Mouse (Mus musculus) hindbrain, embryonic 10.5 days (tissue): ENCODE data around the gene Tbc1d9. TPM values are rescaled to one million over a fixed set of nuclear protein-coding genes. Genes with fewer than 3 reads are reported as not detected.

Experiments used
- DNase-seq: peaks from one replicate; pipeline ENCODE4 v3.0.0-alpha.2; 2017; ENCODE audit warnings: low spot score
- H3K27ac ChIP-seq: fragments of 300-500 bp; sonication (generic); 2 replicates; pipeline ENCODE4 v1.5.1; 2016; ENCODE audit warnings: mild to moderate bottlenecking, moderate library complexity
- H3K27me3 ChIP-seq: fragments of 300-500 bp; sonication (generic); 2 replicates; pipeline ENCODE4 v1.6.1; 2016; ENCODE audit warnings: mild to moderate bottlenecking; ENCODE audit not compliant: poor library complexity, insufficient read depth, severe bottlenecking
- H3K36me3 ChIP-seq: fragments of 300-500 bp; sonication (generic); 2 replicates; pipeline ENCODE4 v1.6.1; 2016; ENCODE audit warnings: mild to moderate bottlenecking, moderate library complexity
- H3K4me1 ChIP-seq: fragments of 300-500 bp; sonication (generic); replicated peaks from 2 replicates; pipeline ENCODE4 v1.6.1; 2016; ENCODE audit warnings: mild to moderate bottlenecking
- H3K4me3 ChIP-seq: fragments of 300-500 bp; sonication (generic); 2 replicates; pipeline ENCODE4 v1.5.1; 2016; ENCODE audit warnings: mild to moderate bottlenecking, moderate library complexity
- H3K9me3 ChIP-seq: fragments of 300-500 bp; sonication (generic); 2 replicates; pipeline ENCODE4 v1.6.1; 2016; ENCODE audit warnings: mild to moderate bottlenecking, moderate library complexity
- WGBS: fragments of 180-500 bp; shearing (Covaris S2); methylation state at CpG from one replicate; pipeline ENCODE4 v1.1.7; 2016; 5-methylcytosine and 5-hydroxymethylcytosine counted together
- polyA plus RNA-seq: library from polyadenylated mRNA; unstranded; fragments of >200 nt; fragmentation: Nextera tagmentation; extraction: Ambion mirVana; gene quantifications from 2 replicates; pipeline ENCODE4 v1.2.1, GENCODE M21; 2016

The Tbc1d9 gene
- polyA plus RNA-seq, 1 experiment from 2014 or later: 8.3 TPM

DNA sequence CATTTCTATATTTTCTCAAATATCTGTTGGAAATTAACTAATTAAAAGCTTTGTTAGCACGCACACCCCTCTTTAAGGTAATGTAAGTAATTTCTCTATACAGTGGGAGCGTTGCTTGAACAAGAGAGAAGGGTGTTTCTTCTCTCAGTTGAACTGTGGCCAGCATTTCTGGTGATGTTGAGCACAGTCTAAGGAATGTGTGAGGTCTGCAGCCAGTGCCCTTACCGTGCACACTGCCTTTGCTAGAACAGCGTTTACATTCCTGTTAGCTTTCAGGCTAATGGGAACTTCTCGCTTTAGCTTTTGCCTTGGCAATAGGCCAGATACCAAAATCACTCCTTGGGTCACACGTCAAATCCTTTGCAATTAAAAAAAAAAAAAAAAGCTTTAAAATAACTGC lies 21.2 kb downstream of the Tbc1d9 start:
- no peak for DNase-seq
- Histone ChIP-seq H3K9me3 (no peaks in the 10 kb centered on the region), H3K27me3 (no peaks in the 10 kb centered on the region), H3K36me3 (no peaks in the 10 kb centered on the region), H3K4me1 (peaks cover 21% of the 10 kb centered on the region), H3K27ac (no peak overlapping the region), H3K4me3 (no peak overlapping the region)
- 82% methylated on average over 6 of the region's 6 CpGs for WGBS

DNA sequence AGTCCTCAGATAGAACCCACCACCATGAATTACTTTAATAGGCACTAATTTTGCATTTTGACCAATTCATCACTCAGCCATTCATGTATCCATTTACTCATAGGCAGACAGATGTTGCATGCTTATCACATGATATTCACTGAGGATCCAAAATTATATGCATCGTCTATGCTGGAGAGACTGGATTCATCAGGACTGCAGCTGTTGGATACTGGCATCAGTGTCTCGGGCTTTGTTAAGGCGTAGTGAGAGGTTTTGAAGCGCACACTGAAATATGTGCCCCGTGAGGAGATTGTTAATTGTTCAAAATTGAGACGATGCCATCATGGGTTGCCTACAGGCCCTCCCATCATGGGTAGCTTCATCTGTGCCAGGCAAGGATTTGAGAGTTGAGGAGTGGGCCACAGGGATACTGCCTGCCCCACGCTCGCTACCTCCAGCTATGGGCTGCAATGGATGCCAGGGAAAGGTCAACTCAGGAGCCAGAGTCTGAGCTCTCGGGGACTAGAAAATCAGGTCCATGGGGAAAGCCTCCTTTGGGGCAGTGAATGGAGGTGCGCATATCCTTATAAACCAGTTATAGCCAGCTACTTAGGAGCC lies 22.3 kb downstream of the Tbc1d9 start:
- Histone ChIP-seq H3K27me3 (no peaks in the 10 kb centered on the region), H3K36me3 (no peaks in the 10 kb centered on the region), H3K9me3 (no peaks in the 10 kb centered on the region), H3K27ac (no peak overlapping the region), H3K4me3 (no peak overlapping the region), H3K4me1 (peaks cover 17% of the 10 kb centered on the region)
- 93% methylated on average over 10 of the region's 10 CpGs for WGBS
- no peak for DNase-seq

DNA sequence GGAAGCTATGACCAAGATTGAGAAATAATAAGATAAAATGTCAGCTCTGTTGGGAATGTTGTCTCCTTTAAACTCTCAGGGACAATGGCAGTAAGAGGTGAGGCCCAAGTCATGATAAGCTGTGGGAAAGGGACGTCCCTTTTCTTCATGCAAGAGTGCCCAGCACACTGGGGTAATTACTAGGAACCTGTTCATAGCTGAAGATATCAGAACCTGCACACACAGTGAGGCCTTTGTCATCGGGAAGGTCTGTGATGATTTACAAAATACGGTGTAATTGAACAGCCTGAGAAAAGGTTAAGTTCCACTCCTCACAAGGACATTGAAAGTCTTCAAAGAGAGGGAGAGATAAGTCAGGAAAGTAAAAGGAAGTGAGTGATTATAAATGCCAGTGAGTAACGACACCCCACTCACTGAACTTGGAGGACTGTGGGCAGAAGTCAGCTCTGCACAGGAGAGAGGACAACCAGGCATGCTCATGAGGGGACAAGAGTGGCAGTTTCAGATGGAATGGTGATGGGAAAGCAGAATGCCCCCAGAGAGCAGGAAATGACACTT lies 24.5 kb downstream of the Tbc1d9 start:
- H3K4me1 ChIP-seq: peaks cover 7% of the 10 kb centered on the region; the same call in 1 of the 2 replicates
- no peak for DNase-seq
- H3K36me3 ChIP-seq: no peaks in the 10 kb centered on the region
- 80% methylated on average over 4 of the region's 4 CpGs for WGBS
- no peak overlapping the region for H3K27ac ChIP-seq
- no peaks in the 10 kb centered on the region for H3K27me3 ChIP-seq
- H3K4me3 ChIP-seq: no peak overlapping the region
- H3K9me3 ChIP-seq: no peaks in the 10 kb centered on the region

DNA sequence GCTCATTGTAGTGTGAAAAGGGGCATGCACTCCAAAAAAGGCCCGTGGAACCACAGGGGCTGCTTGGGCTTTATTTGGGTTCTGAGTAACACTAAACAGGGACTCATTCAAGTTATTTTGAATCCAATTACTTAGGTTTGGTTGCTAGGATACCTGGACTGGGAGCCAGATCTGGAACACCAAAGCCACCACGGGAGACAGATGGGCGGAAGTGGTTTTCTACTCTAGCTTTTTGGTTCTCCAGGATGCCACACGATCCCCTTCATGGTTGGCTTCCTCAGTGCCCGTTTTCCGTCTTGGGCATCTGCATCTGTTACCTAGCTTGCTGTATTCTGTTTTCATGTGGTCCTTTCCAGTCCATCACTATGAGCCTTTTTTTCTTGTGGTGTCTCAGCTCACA lies 30.9 kb downstream of the Tbc1d9 start:
- Histone ChIP-seq H3K4me3 (no peak overlapping the region), H3K36me3 (no peaks in the 10 kb centered on the region), H3K4me1 (peaks cover 18% of the 10 kb centered on the region), H3K27me3 (no peaks in the 10 kb centered on the region), H3K9me3 (no peaks in the 10 kb centered on the region), H3K27ac (no peak overlapping the region)
- 76% methylated on average over 6 of the region's 6 CpGs for WGBS
- no peak for DNase-seq

DNA sequence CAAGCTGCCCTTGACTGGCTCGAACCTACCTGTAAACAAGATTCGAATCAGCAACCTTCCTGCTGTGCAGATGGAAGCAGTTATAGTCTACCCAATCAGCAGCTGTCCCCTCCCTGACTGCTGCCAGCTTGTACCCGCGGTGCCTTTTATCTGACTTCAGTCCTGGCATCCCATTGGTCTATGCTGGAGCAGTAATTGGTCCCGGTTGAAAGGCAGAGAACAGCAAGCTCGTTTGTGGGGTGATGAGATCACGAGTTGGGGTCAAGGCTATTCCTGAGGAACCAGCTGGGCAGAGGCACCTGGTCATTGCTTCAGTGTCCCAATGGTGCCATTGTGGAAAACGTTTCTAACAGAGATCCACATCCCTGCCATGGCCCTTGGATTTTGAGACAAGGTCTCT lies 34.6 kb downstream of the Tbc1d9 start:
- Histone ChIP-seq H3K27me3 (no peaks in the 10 kb centered on the region), H3K4me3 (no peak overlapping the region), H3K4me1 (peaks cover 21% of the 10 kb centered on the region), H3K9me3 (no peaks in the 10 kb centered on the region), H3K36me3 (no peaks in the 10 kb centered on the region), H3K27ac (no peak overlapping the region)
- DNase-seq: no peak
- 84% methylated on average over 8 of the region's 8 CpGs for WGBS

DNA sequence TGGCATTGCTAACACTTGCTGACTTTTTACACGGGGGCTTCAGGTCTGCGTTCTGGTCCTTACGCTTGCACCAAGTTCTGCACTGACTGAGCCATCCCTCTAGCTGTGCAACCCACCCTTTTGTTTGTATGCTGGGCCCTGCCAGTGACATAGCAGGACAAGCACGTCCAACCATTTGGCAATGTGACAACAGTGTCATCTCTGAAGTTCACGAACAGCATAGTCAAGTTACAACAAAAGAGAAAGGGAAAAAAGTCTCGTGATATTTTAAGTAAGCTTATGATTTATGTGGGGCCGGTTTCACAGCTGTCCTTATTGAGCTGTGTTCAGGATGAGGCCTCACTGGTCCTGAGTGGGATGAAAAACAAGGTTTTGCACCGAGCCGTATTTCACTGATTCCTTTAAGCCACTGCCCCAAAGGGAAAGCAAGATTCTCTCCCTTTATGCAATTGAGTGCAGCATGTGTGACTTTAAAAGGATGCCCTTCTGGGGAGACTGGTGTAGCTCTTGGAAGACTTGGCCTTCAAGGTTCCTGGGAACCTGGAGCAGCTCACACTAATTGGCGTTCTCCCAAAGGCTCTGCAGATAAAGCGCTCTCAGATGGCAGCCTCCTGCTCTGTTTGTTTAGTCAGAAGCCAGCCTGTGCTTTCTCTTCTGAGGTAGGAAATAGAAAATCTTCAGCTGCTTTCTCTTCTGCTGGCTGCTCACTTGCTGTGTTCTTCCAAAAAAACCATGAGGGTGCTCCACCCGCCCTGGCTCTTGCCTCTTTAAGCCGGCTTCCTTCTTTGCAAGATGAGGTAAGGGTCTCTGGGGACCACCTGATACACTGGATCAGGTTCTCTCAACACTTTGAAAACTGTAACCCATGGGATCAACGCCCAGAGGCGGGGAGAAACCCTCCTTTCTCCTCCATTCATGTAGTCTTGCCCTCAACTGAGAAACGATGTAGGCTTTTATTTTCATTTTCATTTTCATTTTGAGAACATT lies 35.3 kb downstream of the Tbc1d9 start:
- DNase-seq: no peak
- Histone ChIP-seq H3K36me3 (no peaks in the 10 kb centered on the region), H3K4me1 (peaks cover 21% of the 10 kb centered on the region), H3K27me3 (no peaks in the 10 kb centered on the region), H3K4me3 (no peak overlapping the region), H3K27ac (no peak overlapping the region), H3K9me3 (no peaks in the 10 kb centered on the region)
- WGBS: 87% methylated on average over 16 of the region's 16 CpGs

DNA sequence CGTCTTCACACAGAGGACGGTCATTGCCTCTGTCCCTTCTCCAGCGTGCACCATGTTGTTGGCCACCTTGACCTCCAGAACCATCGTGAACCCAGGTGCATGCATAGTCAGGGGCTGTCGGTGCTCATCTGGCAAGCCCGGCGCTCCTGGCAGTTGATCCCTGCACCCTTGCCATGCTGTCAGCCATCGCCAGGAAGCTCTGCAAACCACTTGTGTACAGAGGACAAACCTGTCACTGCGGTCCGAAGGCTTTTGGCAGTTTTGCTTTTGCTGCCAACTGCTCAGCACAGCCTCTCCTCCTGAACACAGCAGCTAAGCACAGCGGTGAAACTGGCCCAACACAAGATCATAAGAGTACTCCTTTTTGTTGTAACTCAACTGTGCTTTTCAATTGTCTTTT lies 37.8 kb downstream of the Tbc1d9 start:
- H3K4me3 ChIP-seq: no peak overlapping the region
- no peaks in the 10 kb centered on the region for H3K36me3 ChIP-seq
- H3K27me3 ChIP-seq: no peaks in the 10 kb centered on the region
- no peaks in the 10 kb centered on the region for H3K9me3 ChIP-seq
- no peak overlapping the region for H3K27ac ChIP-seq
- WGBS: 95% methylated on average over 11 of the region's 11 CpGs
- DNase-seq: no peak
- 0 out of 2 replicates have a peak, but pooled peaks cover 16% of the 10 kb centered on the region for H3K4me1 ChIP-seq

DNA sequence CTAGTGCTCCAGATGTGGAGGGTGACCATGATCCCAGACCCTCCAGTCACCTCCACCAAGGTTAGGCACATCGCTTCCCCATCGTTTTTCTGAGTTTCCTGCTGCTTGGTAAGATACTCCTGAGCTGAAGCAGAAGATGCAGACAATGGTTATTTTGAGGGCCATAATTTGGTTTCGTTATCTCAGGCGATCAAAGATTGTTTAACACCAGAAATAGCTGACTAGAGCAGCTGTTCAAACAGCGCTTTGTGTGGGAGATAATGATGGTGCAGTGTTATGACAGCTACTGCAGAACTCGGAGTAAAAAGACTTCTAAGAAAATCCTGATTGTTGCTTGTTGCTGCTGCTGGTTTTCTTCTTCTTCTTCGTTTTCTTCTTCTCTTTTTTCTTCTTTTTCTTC lies 40.8 kb downstream of the Tbc1d9 start:
- 86% methylated on average over 7 of the region's 7 CpGs for WGBS
- Histone ChIP-seq H3K9me3 (no peaks in the 10 kb centered on the region), H3K36me3 (peaks cover 8% of the 10 kb centered on the region; the same call in 1 of the 2 replicates), H3K4me3 (no peak overlapping the region), H3K27ac (no peak overlapping the region), H3K27me3 (no peaks in the 10 kb centered on the region), H3K4me1 (0 out of 2 replicates have a peak, but pooled peaks cover 3% of the 10 kb centered on the region)
- no peak for DNase-seq

DNA sequence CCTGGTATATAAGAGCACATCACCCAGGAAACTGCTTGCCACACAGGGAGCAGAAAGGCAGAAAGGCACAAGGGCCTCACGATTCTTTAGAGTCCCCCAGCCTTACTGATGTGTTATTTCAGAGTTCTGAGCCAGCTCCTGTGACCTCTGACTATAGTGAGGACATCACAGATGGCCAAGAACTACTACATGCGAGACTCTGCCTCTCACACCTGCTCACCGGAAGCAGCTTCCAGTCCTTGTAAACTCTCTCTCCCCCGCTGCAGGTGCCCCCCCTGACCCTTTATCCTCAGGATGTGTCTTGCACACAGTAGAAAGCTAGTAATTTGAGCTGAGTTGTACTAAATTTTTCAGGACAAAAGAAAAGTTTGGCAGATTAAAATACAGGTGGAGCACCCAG lies 44.4 kb downstream of the Tbc1d9 start:
- WGBS: 86% methylated on average over 4 of the region's 4 CpGs
- no peak overlapping the region for H3K27ac ChIP-seq
- H3K36me3 ChIP-seq: peaks cover 29% of the 10 kb centered on the region
- no peaks in the 10 kb centered on the region for H3K27me3 ChIP-seq
- H3K4me3 ChIP-seq: no peak overlapping the region
- no peak for DNase-seq
- H3K9me3 ChIP-seq: no peaks in the 10 kb centered on the region
- no peaks in the 10 kb centered on the region for H3K4me1 ChIP-seq

DNA sequence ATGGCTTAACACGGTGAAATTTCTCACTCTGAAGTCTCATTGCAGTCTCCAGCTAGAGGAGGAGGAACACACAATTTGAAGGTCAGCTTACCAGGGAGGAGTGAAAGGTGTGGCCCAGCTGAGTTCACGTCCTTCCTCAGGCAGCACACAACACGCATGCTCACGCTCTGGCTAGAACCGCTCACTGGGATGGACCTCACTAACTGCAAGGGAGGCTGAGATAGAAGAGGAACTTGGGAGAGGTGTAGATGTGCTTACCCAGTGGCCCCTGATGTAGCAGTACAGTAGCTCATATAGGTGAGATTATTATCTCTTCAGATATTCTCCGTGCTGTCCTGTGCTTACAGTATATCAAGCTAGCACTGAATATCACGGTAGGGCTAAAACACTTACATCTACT lies 45.5 kb downstream of the Tbc1d9 start:
- no peak overlapping the region for H3K4me3 ChIP-seq
- no peaks in the 10 kb centered on the region for H3K27me3 ChIP-seq
- no peak overlapping the region for H3K27ac ChIP-seq
- 0 out of 2 replicates have a peak, but pooled peaks cover 6% of the 10 kb centered on the region for H3K4me1 ChIP-seq
- WGBS: 95% methylated on average over 7 of the region's 7 CpGs
- no peak for DNase-seq
- H3K9me3 ChIP-seq: no peaks in the 10 kb centered on the region
- H3K36me3 ChIP-seq: peaks cover 29% of the 10 kb centered on the region

DNA sequence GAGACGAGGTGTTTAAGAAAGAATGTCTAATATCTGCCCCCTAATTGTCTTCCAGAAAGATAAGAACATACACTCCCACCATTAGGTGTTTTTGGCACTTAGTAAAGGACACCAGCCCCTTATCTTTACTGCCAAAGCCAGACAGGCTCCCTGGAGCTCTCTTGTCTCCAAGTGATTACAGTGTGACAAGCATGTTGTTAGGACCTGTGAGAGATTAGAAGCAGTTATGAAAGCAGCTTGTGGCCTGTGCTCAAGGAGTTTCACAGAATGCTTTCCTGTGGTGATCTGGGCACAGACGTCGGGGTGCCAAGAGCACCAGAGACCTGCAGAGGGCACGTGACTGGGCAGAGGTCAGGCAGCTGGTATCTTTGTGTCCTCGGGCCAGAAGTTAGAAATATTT lies 49.9 kb downstream of the Tbc1d9 start:
- H3K9me3 ChIP-seq: no peaks in the 10 kb centered on the region
- WGBS: 75% methylated on average over 5 of the region's 5 CpGs
- H3K4me1 ChIP-seq: 0 out of 2 replicates have a peak, but pooled peaks cover 6% of the 10 kb centered on the region
- peaks cover 31% of the 10 kb centered on the region for H3K36me3 ChIP-seq
- DNase-seq: no peak
- H3K4me3 ChIP-seq: no peak overlapping the region
- no peaks in the 10 kb centered on the region for H3K27me3 ChIP-seq
- H3K27ac ChIP-seq: 0 out of 2 replicates have a peak overlapping the region, but pooled peaks have one; percentile 16

DNA sequence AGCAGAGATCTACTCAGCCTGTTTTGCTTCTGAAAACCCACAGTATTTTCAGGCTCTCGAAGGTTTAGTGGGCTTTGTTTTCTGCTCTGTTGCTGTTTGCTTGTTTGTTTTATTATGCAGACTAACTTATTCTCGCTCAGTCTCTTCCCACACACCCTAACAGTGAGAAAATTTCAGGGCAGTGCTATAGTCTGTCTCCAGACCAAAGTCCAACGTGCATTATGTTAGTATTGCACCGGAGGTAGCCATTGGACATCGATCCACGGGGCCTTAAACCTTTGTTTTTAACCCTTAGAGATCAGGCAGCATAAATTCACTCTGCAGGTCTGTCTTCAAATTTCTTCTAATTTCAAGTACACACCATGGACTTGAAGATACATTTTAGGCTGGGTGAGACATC lies 51.4 kb downstream of the Tbc1d9 start:
- H3K9me3 ChIP-seq: no peaks in the 10 kb centered on the region
- no peak overlapping the region for H3K4me3 ChIP-seq
- no peaks in the 10 kb centered on the region for H3K27me3 ChIP-seq
- 85% methylated on average over 6 of the region's 6 CpGs for WGBS
- H3K36me3 ChIP-seq: peaks cover 20% of the 10 kb centered on the region
- no peak overlapping the region for H3K27ac ChIP-seq
- H3K4me1 ChIP-seq: 0 out of 2 replicates have a peak, but pooled peaks cover 6% of the 10 kb centered on the region
- no peak for DNase-seq

DNA sequence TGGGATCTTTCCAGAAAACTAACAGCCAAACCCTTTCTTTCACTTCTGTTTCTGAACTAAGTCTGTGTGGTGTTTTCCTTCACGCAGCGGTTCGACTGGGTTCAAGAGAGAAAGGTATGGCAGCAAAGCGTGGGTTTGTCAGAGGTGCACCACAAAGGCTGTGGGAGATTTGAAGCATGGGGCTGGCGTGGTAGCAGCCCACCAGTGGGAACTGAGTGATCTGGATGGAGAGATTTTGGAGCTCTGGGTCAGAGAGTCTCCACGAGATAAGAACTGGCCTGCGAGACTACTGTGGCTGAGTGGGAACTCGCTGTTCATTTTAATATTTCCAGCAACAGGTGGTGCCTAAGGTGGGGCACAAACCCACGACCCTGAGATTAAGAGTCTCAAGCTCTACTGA lies 52.0 kb downstream of the Tbc1d9 start:
- 88% methylated on average over 9 of the region's 9 CpGs for WGBS
- no peak for DNase-seq

More for the DNA sequence above, 52.0 kb downstream of the Tbc1d9 start:
- H3K4me3 ChIP-seq: no peak overlapping the region
- peaks cover 13% of the 10 kb centered on the region for H3K36me3 ChIP-seq
- 0 out of 2 replicates have a peak, but pooled peaks cover 6% of the 10 kb centered on the region for H3K4me1 ChIP-seq
- no peak overlapping the region for H3K27ac ChIP-seq
- H3K9me3 ChIP-seq: no peaks in the 10 kb centered on the region
- no peaks in the 10 kb centered on the region for H3K27me3 ChIP-seq
